Mouse (Mus musculus): Measurements from ENCODE around the gene Harbi1.

Harbi1 gene

DNA sequence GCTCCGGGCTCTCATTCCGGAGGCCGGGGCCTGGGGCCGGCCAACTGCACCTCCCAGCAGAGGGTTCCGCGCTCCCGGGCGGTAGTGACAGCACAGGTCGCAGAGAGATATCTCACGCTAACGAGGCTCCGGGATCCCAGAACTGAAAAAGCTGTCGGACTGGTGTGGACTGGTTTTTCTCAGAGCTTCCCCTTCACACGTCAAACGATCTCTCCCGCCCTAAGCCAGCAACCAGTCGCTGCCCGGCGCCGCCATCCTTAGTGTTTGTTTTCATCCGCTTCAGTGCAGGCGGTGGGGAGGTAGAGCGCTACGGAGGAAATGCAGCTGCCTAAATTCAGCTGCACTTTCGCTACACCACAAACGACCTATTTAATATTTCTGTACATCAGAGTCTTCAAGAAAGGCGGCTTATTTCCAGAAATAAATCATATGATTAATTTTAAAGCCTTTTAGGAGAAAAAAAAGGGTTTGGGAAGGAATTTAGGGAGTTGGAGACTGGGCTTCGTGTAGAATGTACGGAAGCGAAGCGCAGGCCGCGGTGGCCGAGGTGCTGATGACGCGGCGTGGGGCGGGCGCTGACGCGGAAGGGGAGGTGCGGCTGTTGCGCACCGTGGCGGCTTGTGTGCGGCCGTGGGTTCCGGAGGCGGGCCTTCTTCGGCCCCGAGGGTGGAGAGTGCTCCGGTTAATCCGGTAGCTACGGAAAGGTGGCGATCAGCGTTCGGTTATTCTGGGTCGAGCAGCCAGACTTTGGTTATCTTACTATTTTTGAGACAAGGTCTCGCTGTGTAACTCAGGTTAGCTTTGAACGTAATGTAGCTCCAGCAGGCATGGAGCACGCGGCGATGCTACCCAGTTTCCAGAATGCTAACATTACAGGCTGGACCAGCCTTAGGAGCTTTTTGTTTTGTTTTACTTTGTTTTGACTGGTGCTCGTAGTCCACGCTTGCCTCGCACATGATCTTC, at the start of gene Harbi1, which contains the start of gene Atg13:
Gene Harbi1 (plus strand): TSS at position 581 of the 963 bp plus-strand sequence.
Gene Atg13 (minus strand): TSS at position 305 of the 963 bp plus-strand sequence.
- peak; percentile 96 for DNase-seq (ENCODE audit: low read depth, low spot score)

DNA sequence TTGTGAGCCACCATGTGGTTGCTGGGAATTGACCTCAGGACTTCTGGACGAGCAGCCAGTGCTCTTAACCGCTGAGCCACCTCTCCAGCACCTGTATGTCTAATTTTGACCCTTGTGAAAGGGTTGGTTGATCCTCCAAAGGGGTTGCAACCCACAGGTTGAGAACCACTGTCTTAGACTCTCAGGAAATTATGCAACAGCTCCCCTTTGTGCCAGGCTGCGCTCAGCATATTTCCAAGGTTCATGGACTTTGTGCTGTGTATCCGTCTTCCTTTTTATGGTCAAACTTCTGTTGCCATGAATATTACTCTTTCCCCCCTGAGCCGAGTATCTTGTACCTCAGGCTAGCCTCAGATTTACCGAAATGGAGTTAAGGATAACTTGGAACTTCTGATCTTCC, 49.7 kb upstream of the Harbi1 start:
- no peak for DNase-seq (ENCODE audit: low read depth, low spot score)

DNA sequence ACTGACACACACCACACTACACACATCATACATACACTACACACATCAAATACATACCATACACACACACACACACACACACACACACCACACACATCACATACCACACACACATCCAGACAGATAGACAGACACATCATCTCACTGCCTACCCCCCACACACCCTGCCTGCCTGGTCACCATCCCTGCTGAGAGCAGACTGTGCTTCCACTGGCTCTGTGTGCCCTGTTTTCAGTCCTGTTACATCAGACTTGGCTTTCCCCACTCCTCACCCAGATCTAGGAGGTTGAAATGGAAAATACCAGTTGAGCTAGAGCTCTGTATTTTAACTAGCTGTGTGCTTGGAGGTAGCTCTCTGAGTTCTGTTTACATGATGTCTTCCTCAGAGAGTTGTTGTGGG, 45.9 kb upstream of the Harbi1 start:
- DNase-seq (ENCODE audit: low read depth, low spot score), result no peak

DNA sequence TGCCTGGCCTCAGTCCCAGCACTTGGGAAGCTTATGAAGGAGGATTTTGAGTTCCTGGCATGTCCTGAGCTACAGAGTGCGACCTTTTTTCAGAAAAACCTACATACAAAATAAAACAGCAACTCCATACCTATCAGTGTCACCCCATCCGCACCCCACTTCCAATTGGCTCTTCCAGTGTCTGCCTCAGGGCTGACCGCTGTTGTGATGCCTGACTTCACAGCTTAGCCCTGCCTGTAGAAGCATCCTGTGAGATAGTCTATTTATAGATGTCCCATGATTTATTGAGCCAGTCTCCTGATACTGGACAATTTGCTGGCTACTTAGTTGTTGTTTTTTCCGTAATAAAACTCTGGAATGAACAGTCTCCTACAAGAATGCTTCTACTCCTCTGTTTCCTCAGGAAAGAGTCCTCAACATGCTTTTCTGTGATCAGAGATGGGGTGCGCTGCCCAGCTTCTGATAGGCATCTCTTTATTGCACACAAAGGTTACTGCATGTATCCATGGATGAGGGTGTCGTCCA, 44.2 kb upstream of the Harbi1 start:
- no peak for DNase-seq (ENCODE audit: low read depth, low spot score)

DNA sequence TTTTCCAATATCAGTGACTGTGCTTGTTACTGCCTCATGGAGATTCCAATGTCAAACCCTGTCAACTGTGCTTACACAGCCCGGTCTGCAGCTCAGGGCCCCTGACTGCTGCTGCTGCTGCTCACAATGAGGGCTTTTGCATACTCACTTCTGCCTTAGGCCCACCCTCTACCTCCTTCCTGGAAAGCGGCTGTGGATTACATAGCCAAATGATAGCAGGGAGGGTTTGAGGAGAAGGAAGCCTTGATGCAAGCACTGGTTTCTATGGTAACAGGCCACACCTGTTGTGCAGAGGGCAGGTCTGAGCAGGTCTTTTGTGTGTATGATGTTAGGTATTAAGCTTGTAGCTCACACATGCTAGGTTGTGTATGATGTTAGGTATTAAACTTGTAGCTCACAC, 42.9 kb upstream of the Harbi1 start:
- peak; percentile 77 for DNase-seq (ENCODE audit: low read depth, low spot score)

DNA sequence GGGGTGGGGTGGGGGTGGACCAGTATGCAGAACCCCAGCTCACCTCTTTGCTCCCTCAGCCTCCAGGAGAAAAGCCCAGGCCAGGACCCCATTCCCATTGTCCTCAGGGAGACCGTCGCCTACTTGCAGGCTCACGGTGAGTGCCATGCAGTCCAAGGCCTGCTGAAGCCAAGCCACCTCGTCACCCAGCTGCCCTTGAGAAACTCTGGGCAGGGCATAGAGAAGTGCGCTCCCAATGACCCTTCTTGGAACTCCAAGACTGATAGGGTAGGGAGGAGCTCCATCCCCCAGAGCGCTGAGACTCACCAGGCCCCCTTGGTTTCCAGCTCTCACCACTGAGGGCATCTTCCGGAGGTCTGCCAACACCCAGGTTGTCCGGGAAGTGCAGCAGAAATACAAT, 41.3 kb upstream of the Harbi1 start:
- DNase-seq (ENCODE audit: low read depth, low spot score), result no peak

DNA sequence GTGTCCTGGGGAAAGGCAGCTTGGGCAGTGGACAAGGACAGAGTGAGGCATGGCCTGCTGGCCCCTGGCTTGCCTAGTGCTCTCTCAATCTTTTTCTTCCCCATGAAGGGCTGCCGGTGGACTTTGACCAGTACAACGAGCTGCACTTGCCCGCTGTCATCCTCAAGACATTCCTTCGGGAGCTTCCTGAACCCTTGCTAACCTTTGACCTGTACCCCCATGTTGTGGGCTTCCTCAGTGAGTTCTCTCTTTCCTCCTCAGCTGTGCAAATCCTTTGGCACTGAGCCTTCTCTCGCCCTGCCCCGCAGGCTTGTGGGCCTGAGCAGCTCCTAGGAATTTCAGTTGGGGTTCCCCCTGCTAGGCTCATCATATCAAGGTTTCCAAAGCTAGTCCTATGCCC, 40.6 kb upstream of the Harbi1 start:
- DNase-seq (ENCODE audit: low read depth, low spot score), result no peak

DNA sequence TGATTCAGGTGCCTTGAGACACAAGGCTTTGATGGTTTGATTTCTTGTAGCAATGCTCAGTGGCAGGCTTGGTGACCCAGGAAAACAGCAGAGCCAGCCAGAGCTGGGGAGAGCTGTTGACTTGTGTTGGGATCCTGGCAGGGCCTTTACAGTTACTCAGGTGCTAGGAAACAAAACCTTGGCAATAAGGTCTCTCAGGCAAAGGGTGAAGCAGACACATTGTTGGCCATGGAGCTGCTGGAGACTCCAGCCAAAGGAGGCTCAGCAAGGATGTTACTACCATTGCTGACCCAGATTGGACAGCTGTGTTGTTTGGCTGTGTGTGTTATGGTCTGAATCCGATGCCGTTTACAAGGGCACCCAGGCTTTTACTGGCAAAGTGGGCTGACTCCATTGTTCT, 37.1 kb upstream of the Harbi1 start:
- DNase-seq (ENCODE audit: low read depth, low spot score), result no peak

DNA sequence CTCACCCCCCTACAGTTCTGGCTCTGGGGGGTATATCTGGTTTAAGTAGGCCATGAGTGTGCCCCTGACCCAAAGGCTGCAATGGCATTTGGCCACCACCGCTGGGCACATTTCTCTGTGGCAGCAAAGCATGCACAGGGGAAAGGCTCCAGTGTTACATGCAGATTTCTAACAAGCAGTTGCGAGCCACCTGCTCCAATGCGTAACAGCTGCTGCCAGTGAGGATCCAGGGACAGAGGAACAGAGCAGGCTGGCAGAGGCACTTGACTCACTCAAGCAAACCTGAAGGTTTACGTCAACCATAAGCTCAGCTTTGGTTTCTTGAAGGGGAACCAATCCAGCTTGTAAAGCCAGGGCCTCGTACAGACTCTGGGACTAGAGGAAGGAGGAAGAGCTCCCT, 35.8 kb upstream of the Harbi1 start:
- DNase-seq (ENCODE audit: low read depth, low spot score), result no peak

DNA sequence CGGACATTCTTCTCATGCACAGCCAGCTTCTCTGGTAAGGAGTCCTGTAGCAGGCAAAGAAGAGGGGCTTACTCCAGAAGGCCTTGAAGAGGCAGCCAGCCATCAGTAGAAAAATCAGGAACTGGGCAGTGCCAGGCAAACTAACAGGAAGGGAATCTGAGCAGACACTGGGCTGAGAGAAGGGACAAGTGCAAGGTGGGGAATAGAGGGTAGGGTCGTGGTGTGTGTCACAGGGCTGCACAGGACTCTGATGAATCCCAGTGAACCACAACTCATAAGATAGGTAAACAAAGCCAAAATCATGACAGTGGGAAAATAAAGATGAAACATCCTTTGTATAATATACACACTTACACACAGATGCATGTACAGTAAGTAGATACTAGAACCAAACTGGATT, 34.2 kb upstream of the Harbi1 start:
- no peak for DNase-seq (ENCODE audit: low read depth, low spot score)

DNA sequence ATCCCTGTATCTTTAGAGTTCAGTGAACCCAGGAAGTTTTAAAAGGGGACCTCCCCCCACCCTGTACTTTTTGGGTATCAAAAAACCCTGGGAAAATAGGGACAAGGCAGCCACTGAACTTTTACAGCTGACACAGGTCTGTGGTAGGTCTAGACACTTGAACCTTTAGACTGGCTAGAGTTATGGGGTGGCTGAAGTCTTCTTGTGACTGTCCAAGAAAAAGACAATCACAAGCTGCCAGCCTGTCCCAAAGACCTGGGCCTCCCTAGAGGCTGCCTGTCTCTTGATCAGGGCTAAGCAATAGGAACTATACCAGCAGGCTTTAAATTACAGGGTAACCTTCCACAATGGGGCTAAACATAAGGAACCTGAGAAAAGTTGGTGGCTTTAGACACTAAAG, 33.7 kb upstream of the Harbi1 start:
- no peak for DNase-seq (ENCODE audit: low read depth, low spot score)

DNA sequence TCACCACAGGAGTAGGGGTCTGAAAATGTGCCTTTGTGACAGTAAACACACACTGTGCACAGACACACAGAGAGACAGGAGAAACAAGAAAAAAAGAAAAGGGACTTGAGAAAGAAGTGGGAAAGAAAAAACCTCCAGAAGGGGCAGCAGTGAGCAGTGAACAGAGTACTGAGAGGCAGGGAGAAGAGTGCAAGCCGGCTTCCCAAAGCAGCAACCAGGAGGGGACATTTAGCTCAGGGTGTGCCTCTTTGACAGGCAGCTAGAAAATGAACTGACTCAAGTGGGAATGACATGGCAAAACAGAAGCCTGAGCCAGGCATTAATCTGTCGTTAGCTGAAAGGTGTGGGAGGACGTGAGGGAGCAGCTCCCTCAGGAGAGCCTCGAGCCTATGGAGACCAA, 27.8 kb upstream of the Harbi1 start:
- DNase-seq (ENCODE audit: low read depth, low spot score), result peak; percentile 83

DNA sequence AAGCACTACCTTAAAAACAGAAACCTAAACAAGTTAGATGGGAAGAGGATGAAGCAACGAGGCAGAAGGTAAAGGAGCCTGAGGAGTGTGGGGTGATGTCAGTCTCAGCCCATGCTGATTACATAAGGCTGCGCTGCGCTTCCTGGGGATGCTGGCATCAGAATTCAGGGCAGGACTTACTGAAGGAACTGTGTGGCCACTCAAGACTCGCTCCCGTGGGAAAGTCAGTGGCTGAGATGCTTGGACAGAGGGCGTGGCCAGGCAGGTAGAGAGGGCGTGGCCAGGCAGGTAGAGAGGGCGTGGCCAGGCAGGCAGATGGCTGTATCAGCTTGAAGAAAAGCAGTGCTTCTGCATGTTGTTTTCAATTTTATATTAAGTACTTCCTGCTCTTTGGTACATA, 26.7 kb upstream of the Harbi1 start:
- DNase-seq (ENCODE audit: low read depth, low spot score), result no peak

DNA sequence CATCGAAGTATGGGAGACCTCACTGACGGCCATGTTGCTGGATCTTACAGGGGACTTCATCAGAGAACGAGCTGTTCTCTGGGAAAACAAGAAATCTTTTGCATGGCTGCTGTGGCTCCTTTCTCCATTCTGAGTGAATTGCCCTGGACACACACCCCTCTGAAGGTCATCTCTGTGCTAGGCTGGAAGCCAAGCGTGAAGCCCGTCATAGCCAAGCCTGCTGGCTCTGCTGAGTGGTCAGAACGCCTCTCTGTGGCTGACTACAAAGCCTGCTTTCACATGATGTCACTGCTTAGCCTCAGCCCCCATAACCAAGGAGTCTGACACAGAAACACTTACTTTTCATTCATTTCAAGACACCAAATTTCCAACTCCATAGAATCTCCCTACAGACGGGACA, 21.2 kb upstream of the Harbi1 start:
- DNase-seq (ENCODE audit: low read depth, low spot score), result no peak

DNA sequence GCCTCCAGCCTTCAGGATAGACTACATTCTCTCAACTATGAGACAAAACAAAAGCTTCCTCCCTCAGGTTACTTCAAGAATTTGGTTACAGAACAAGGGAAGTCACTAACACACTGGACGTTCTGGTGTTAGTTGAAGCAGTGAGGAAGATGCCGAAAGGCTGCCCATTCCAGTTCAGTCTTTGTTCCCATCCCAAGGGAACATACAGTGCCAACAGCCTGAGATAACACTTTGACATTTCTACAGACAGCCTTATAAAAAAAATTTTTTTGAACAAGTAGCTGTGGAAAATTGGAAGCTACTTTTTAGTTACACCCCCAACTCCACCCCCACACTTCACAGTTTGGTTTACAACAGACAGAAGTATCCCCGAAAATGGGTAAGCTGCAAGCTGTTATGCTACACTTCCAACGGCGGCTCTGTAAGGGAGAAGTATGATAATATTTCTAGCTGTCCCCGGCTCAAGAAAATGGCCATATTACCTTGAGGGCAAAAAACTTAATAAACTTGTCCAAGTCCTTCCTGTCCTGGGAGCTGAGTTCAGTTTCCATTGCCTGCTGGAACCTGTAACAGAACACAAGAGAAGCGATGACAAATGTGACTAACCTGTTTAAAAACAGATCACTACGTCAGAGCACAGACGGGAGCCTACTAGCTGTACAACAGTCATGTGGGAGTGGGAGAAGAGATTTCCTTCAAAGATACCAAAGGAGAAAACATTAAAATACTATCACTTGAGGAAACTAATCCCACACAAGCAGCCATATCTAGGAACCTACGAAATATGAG, 15.0 kb upstream of the Harbi1 start:
- DNase-seq (ENCODE audit: low read depth, low spot score), result no peak

DNA sequence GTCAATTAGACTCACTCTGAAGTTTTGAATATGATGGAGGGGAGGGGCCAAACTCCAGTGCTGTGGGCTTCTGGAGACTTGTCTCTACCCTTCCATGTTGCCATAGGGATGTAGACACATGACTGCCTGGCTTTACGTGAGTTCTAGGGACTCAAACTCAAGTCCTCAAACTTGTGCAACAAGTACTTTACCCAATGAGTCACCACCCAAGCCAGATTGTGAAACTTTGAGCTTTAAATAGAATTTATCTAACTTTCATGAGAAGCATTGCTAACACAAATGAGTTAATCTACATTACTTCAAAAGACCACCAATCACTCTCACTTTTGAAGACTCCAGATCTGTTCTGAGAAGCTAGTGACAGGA, 14.4 kb upstream of the Harbi1 start:
- DNase-seq (ENCODE audit: low read depth, low spot score), result no peak

DNA sequence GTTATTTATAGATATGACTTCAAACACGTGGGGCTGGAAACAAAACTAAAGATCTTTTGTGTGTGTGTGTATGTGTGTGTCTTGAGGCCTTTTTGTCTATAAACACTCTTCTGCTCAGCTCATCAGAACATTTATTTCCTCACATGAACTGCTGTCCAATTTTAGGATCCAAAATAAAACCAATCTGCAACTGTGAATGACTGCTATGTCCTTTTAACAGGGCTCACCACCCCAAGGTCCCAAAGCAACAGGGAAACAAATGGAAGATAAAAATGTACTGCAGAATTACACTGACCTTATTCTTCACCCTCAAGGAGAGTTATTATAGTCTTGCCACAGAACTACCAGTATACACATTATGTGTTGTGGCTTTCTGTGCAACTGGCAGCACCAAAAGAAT, 11.4 kb upstream of the Harbi1 start:
- no peak for DNase-seq (ENCODE audit: low read depth, low spot score)

DNA sequence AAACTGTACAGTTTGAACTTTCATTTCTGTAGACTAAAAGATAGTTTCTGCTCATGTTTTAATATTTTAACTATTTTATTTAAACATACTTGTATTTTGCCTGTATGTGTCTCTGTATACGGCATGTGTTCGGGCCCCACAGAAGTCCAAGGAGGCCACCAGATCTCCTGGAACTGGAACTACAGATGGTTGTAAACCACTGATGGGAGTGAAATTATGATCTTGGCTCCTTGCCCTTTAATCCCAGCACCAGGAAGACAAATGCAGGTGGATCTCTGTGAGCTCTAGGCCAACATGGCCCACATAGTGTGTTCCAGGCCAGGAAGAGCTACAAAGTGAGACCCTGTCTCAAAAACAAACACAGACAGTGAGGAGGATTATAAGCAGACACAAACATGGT, 9.3 kb upstream of the Harbi1 start:
- DNase-seq (ENCODE audit: low read depth, low spot score), result no peak

DNA sequence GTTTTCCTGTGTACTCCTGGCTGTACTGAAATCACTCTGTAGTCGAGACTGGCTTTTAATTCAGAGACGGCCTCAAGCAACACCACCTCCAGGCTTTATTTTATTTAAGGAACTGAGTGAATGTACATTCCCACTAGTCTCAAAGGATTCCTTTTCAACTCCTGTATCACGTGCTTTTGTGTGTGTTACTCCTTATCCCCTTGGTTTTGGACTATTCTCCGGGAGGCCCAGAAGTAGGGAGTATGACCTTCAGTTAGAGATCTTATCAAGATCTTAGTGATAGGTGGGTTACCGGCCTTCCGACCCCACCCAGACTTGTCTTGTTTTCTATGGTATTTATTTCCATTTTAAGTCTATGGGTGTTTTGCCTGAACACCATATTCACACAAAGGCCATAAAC, 4.9 kb upstream of the Harbi1 start:
- peak; percentile 41 for DNase-seq (ENCODE audit: low read depth, low spot score)

DNA sequence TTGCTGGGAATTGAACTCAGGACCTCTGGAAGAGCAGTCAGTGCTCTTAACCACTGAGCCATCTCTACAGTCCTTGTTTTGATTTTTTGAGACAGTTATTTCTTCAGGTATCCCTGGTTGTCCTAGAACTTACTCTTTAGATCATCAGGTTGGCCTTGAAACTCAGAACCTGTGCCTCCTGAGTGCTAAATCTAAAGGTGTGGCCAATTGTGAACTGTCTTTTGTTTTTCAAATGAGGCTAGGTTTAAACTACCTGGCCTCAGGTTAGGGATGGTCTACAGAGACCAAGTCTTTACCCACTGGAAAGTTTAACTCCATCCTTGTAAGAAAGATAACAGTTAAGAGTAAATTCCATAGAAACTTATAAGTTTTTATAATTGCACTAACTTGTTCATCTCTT, 4.2 kb upstream of the Harbi1 start:
- DNase-seq (ENCODE audit: low read depth, low spot score), result peak; percentile 28

DNA sequence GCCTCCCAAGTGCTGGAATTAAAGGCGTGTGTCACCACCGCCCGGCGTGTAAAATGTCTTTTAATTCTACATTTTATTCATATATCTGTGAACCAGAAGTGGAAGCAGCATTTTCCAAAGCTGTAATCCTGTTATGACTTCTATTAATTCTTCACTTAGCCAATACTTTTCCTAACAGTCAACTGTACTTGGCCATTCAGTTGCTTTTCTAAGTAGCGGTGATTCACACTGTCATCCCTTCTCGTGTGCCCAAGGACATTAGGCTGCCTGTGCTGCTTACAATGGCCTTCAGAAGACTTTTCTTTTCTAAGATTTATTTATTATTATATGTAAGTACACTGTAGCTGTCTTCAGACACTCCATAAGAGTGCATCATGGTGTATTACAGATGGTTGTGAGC, 2.3 kb upstream of the Harbi1 start:
- DNase-seq (ENCODE audit: low read depth, low spot score), result no peak

DNA sequence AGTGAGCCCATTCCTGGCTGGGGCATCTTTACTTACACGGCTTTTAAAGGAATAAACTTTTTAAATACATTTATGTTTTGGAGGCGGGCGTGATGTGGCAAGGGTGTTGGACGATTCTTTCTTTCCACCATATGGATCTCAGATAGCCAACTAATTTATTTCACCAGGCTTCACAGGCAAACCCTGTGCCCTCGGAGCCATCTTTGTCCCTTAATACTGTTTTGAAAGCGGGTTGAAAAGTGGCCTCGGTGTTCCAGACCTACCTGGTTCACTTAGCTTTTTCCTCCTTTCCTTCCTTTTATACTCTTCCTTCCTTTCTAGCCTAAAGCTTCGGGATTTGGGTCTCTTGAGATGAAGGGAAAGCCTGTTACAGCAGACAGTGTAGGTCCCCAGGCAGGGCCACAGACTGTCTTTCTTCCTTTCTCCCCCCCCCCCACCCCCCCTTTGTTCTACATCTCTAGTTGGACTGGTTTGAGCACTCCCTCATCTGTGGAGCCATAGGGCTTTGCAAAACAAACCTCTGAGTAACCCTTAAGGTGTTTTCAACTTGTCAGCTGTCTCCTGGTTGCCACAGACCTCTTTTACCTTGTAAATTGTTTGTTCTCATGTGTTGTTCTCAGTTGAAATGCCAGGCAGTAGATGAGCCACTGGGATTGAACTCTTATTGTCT, 739 bp downstream of the Harbi1 start:
- no peak for DNase-seq (ENCODE audit: low read depth, low spot score)
